Mouse (Mus musculus) myocyte (in vitro differentiated cells): ENCODE results near the gene Cenps. TPM values are rescaled to one million over a fixed set of nuclear protein-coding genes. Genes with fewer than 3 reads are reported as not detected.
A peak's percentile ranks its signal among the peaks of the same experiment; 100 is the strongest.
"Not testable (repeated sequence)": the region's sequence is repeated elsewhere in the genome, so short reads cannot be mapped to it uniquely, and the experiment has no call there.

Source experiments
- H3K27me3 ChIP-seq: one replicate; pipeline ENCODE4 v1.6.1; 2011; ENCODE audit not compliant: control insufficient read depth, insufficient read depth, insufficient read length
- H3K36me3 ChIP-seq: one replicate; pipeline ENCODE4 v1.6.1; 2011; ENCODE audit not compliant: control insufficient read depth, insufficient read depth
- H3K4me2 ChIP-seq: one replicate; pipeline ENCODE4 v1.6.1; 2011; ENCODE audit warnings: low read depth, control low read depth
- H3K4me3 ChIP-seq: one replicate; pipeline ENCODE4 v1.5.1; 2011; ENCODE audit warnings: mild to moderate bottlenecking, control low read depth, moderate library complexity
- H3K79me2 ChIP-seq: one replicate; pipeline ENCODE4 v1.6.1; 2011; ENCODE audit not compliant: control insufficient read depth, insufficient read depth
- H3ac ChIP-seq: one replicate; pipeline ENCODE4 v1.6.1; 2011; ENCODE audit not compliant: control insufficient read depth, insufficient read length
- CEBPB ChIP-seq: IDR thresholded peaks from 2 replicates; pipeline ENCODE4 v1.6.1; 2011; ENCODE audit warnings: mild to moderate bottlenecking, moderate library complexity; ENCODE audit not compliant: poor library complexity, insufficient read depth, severe bottlenecking
- E2F4 ChIP-seq: IDR thresholded peaks from one replicate; pipeline ENCODE4 v1.6.1; 2011; ENCODE audit warnings: mild to moderate bottlenecking, control low read depth, moderate library complexity; ENCODE audit not compliant: insufficient read depth
- MAX ChIP-seq: IDR thresholded peaks from one replicate; pipeline ENCODE4 v1.6.1; 2011; ENCODE audit warnings: low read depth, mild to moderate bottlenecking, control low read depth
- MYOD1 ChIP-seq, 3 experiments: IDR thresholded peaks; one replicate each; pipeline ENCODE4 v1.6.1; 2011; ENCODE audit warnings: control low read depth in 2 of 3, low read depth in 2 of 3, mild to moderate bottlenecking in 2 of 3, moderate library complexity in 1 of 3; ENCODE audit not compliant: insufficient read length in 2 of 3, control insufficient read depth in 1 of 3
- MYOG ChIP-seq, 3 experiments: IDR thresholded peaks; one replicate each; pipeline ENCODE4 v1.6.1; 2011; ENCODE audit warnings: control low read depth in 2 of 3, low read depth in 2 of 3, mild to moderate bottlenecking in 2 of 3; ENCODE audit not compliant: insufficient read length in 2 of 3, control insufficient read depth in 1 of 3, insufficient read depth in 1 of 3
- POLR2A ChIP-seq: IDR thresholded peaks from one replicate; pipeline ENCODE4 v1.6.1; 2011; ENCODE audit warnings: low read depth, mild to moderate bottlenecking, control low read depth, moderate library complexity; ENCODE audit not compliant: insufficient read length
- POLR2AphosphoS2 ChIP-seq: IDR thresholded peaks from one replicate; pipeline ENCODE4 v1.6.1; 2011; ENCODE audit warnings: low read depth, control low read depth; ENCODE audit not compliant: insufficient read length
- REST ChIP-seq: IDR thresholded peaks from one replicate; pipeline ENCODE4 v1.6.1; 2011; ENCODE audit warnings: mild to moderate bottlenecking, control low read depth, moderate library complexity; ENCODE audit not compliant: insufficient read depth, insufficient read length
- SRF ChIP-seq: IDR thresholded peaks from one replicate; pipeline ENCODE4 v1.6.1; 2011; ENCODE audit warnings: low read depth; ENCODE audit not compliant: control insufficient read depth, insufficient read length
- TCF12 ChIP-seq: IDR thresholded peaks from one replicate; pipeline ENCODE4 v1.6.1; 2011; ENCODE audit warnings: mild to moderate bottlenecking, control low read depth; ENCODE audit not compliant: poor library complexity, insufficient read depth, severe bottlenecking
- TCF3 ChIP-seq: IDR thresholded peaks from one replicate; pipeline ENCODE4 v1.6.1; 2011; ENCODE audit warnings: low read depth, control low read depth; ENCODE audit not compliant: insufficient read length
- USF1 ChIP-seq: IDR thresholded peaks from one replicate; pipeline ENCODE4 v1.6.1; 2011; ENCODE audit warnings: low read depth, mild to moderate bottlenecking, control low read depth, moderate library complexity
- polyA plus RNA-seq: library from polyadenylated mRNA; unstranded; fragments of >200 nt; fragmentation: generic; extraction: Trizol; gene quantifications from one replicate; pipeline ENCODE4 v1.2.1, GENCODE M21; 2012; ENCODE audit warnings: missing spikeins

The Cenps gene
- polyA plus RNA-seq, 1 experiment = 7.3 TPM

DNA sequence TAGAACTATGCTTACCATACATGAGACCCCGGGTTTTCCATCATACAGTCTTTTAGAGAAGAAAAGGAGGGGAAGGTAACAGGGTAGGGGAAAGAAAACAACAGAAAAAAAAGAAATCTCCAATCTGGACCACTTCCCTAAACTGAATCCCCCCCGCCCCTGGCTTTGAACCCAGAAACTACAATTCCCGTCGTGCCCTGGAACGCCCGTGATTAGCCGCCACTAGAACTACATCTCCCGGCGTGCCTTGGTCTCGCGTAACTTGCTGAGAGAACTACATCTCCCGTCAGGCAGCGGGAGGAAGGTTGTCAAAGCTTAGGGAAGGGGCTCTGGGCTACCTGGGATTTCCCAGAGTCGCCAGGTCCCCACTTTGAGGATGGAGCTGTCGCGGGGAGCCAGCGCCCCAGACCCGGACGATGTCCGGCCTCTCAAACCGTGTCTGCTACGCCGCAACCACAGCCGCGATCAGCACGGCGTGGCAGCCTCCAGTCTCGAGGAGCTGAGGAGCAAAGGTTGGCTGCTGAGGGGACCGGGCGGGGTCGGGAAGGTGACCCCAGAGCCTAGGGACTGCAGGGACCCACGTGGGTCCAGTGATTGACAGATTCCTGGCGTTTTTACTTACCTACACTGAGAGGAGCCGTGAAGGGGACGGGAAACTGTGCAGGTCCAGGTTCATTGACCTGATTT is 33.4 kb downstream of the Cenps start, which contains the start of gene Dffa:
Gene Dffa, plus strand, starts transcription at position 272 of the 687 bp plus-strand sequence.
- H3ac ChIP-seq = peak within 1 kb of the TSS; percentile 24
- H3K36me3 ChIP-seq = no peaks in the 10 kb centered on the region
- peak within 1 kb of the TSS; percentile 92 for H3K4me2 ChIP-seq
- TF ChIP-seq MYOG (IDR thresholded peaks at IDR 0.05; ENCODE audit: control insufficient read depth in 1 of 3, insufficient read depth in 1 of 3, insufficient read length in 2 of 3, low read depth in 2 of 3) (no peak), REST (no peak), TCF12 (no peak), MAX (no peak), CEBPB (no peak), E2F4 (peak; percentile 44), SRF (peak; percentile 47), POLR2AphosphoS2 (peak; percentile 56), POLR2A (peak; percentile 47), MYOD1 (IDR thresholded peaks at IDR 0.05; ENCODE audit: control insufficient read depth in 1 of 3, insufficient read length in 2 of 3, low read depth in 2 of 3) (no peak)
- peaks cover 5% of the 10 kb centered on the region for H3K79me2 ChIP-seq
- H3K4me3 ChIP-seq = peak within 1 kb of the TSS; percentile 39
- no peaks in the 10 kb centered on the region for H3K27me3 ChIP-seq

DNA sequence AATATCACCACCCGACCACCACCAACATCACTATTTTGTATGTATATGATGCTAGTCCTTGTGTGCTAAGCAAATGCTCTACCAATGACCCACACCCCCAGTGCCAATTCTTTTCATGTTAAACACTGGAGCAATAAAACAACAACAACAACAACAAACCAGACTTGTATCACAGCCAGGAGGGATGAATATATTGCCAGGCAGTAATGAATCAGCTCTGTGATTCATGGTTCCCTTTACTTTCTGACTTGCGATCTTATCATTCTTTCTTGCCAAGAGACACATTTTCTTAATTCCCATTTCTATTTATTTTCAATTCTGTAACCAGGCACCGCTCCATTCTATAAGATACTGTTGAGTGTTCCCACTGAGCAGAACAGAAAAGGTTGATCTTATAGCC is 36.0 kb downstream of the Cenps start:
- Histone ChIP-seq H3K36me3 (no peaks in the 10 kb centered on the region), H3K4me3 (no peak overlapping the region), H3K4me2 (peak overlapping the region; percentile 52), H3ac (no peak overlapping the region), H3K79me2 (peaks cover 28% of the 10 kb centered on the region), H3K27me3 (no peaks in the 10 kb centered on the region)
- TF ChIP-seq MYOD1 (IDR thresholded peaks at IDR 0.05; ENCODE audit: control insufficient read depth in 1 of 3, insufficient read length in 2 of 3, low read depth in 2 of 3) (no peak), E2F4 (no peak), POLR2AphosphoS2 (no peak), MYOG (IDR thresholded peaks at IDR 0.05; ENCODE audit: control insufficient read depth in 1 of 3, insufficient read depth in 1 of 3, insufficient read length in 2 of 3, low read depth in 2 of 3) (no peak), POLR2A (no peak), REST (no peak), CEBPB (no peak), MAX (no peak), TCF3 (no peak), TCF12 (no peak), USF1 (no peak), SRF (no peak)

DNA sequence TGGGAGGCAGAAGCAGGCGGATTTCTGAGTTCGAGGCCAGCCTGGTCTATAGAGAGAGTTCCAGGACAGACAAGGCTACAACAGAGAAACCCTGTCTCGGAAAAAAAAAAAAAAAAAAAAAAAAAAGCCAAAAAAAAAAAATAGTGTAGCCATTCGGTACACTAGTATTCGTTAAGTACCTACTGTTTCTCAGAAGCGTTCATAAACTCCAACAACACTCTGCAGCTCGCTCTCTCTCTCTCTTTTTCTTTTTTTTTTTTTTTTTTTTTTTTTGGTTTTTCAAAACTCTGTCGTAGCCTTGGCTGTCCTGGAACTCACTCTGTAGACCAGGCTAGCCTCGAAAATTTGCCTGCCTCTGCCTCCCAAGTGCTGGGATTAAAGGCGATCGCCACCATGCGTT is 37.0 kb downstream of the Cenps start:
- not testable (repeated sequence) for H3K4me2 ChIP-seq

DNA sequence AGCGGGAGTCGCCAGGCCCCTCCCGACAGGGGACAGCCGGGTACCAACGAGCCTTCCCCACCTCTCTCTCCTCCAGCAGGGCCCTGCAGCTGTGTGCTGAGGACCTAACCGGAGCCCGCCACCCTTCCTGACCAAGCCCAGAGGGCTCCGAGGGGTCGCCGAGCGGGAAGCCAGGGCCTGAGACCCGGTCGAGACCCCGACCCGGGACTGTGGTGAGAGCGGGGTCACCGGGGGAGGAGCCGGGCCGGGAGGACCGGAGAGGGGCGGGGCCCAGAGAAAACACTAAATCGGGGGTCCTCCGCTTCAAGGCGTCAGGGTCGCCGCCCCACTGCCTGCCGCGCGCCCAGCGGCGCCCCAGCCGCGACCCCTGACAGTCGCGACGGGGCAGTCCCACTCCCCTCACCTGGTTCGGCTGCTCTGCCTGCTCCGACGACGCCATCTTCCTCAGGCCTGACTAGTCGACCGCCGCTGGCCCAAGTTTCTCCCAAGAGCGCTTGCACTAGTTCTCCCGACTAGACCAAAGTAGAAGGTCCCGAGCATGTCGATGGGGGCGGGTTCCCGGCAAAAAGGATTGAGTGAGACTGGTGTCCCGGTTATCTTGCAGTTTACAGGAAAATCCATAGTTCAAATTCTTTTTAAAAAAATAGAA is 37.9 kb downstream of the Cenps start, which contains the start of gene Pex14:
Gene Pex14, minus strand, starts transcription at position 508 of the 649 bp plus-strand sequence.
- no peaks in the 10 kb centered on the region for H3K27me3 ChIP-seq
- peaks cover 47% of the 10 kb centered on the region for H3K79me2 ChIP-seq
- no peaks in the 10 kb centered on the region for H3K36me3 ChIP-seq
- H3K4me3 ChIP-seq = peak within 1 kb of the TSS; percentile 93
- H3K4me2 ChIP-seq = peak within 1 kb of the TSS; percentile 84
- peak within 1 kb of the TSS; percentile 68 for H3ac ChIP-seq
- TF ChIP-seq SRF (peak; percentile 77), TCF12 (no peak), POLR2AphosphoS2 (peak; percentile 68), MYOG (IDR thresholded peaks at IDR 0.05; ENCODE audit: control insufficient read depth in 1 of 3, insufficient read depth in 1 of 3, insufficient read length in 2 of 3, low read depth in 2 of 3) (peak in 1 of 3 experiments; percentile 20), TCF3 (no peak), REST (peak; percentile 50), POLR2A (peak; percentile 81), MYOD1 (IDR thresholded peaks at IDR 0.05; ENCODE audit: control insufficient read depth in 1 of 3, insufficient read length in 2 of 3, low read depth in 2 of 3) (peak in 1 of 3 experiments; percentile 33)

More for the DNA sequence above, 37.0 kb downstream of the Cenps start:
- not testable (repeated sequence) for H3ac ChIP-seq, H3K27me3 ChIP-seq, H3K36me3 ChIP-seq, H3K4me3 ChIP-seq
- H3K79me2 ChIP-seq = peaks cover 38% of the 10 kb centered on the region

DNA sequence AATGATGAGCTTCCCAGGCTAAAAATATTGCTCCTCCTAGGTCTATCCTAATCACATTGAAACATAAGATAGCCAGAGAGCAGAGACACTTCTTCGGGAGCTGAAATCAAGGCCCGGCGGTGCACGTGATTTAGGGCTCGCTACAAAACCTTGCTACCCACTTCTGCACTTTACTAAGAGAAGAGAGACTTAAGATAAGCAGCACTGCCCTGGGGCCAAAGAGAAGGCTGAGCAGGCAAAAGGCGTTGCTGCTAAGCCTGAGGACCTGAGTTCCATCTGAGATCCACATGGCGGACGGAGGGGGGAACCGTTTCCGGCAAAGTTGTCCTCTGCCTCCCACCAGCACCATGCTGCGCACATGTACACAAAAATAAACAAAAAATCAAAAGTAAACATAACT is 38.9 kb downstream of the Cenps start:
- no peaks in the 10 kb centered on the region for H3K27me3 ChIP-seq
- peak overlapping the region; percentile 68 for H3ac ChIP-seq
- peak overlapping the region; percentile 93 for H3K4me3 ChIP-seq
- peaks cover 57% of the 10 kb centered on the region for H3K79me2 ChIP-seq
- peaks cover 3% of the 10 kb centered on the region for H3K36me3 ChIP-seq
- TF ChIP-seq TCF12 (no peak), POLR2AphosphoS2 (no peak), USF1 (no peak), SRF (no peak), TCF3 (no peak), MYOG (IDR thresholded peaks at IDR 0.05; ENCODE audit: control insufficient read depth in 1 of 3, insufficient read depth in 1 of 3, insufficient read length in 2 of 3, low read depth in 2 of 3) (no peak), CEBPB (no peak)
- H3K4me2 ChIP-seq = peak overlapping the region; percentile 74
